Mouse (Mus musculus) left cerebral cortex, adult 11 months (tissue): ENCODE measurements around the gene Kdm2b.
A peak's percentile ranks its signal among the peaks of the same experiment; 100 is the strongest.

Experiments used
- DNase-seq: peaks from one replicate; pipeline ENCODE4 v3.0.0; 2022; ENCODE audit warnings: low spot score

Kdm2b gene

GRCm38 (mm10) chr5:122893270-122893669 lies 96.4 kb downstream of the Kdm2b start:
- DNase-seq = no peak

- DNase-seq = no peak
Observed at GRCm38 (mm10) chr5:122890396-122890795, 99.2 kb downstream of the Kdm2b start.

- no peak for DNase-seq
Observed at GRCm38 (mm10) chr5:122888612-122889214, 100.9 kb downstream of the Kdm2b start.

GRCm38 (mm10) chr5:122887926-122888611 lies 101.6 kb downstream of the Kdm2b start:
- DNase-seq = no peak

- DNase-seq = no peak
Observed at GRCm38 (mm10) chr5:122887033-122887432, 102.6 kb downstream of the Kdm2b start.

GRCm38 (mm10) chr5:122884594-122885348 lies 104.9 kb downstream of the Kdm2b start:
- no peak for DNase-seq

- DNase-seq = no peak
Observed at GRCm38 (mm10) chr5:122883652-122884235, 105.9 kb downstream of the Kdm2b start.

- DNase-seq = no peak
Observed at GRCm38 (mm10) chr5:122883237-122883636, 106.4 kb downstream of the Kdm2b start.

GRCm38 (mm10) chr5:122882256-122883050 lies 107.2 kb downstream of the Kdm2b start:
- no peak for DNase-seq

GRCm38 (mm10) chr5:122881313-122881712 lies 108.3 kb downstream of the Kdm2b start:
- DNase-seq = peak; percentile 52

GRCm38 (mm10) chr5:122880241-122880980 lies 109.2 kb downstream of the Kdm2b start:
- DNase-seq = no peak

GRCm38 (mm10) chr5:122876671-122877070 lies 113.0 kb downstream of the Kdm2b start:
- no peak for DNase-seq

GRCm38 (mm10) chr5:122874359-122874758 lies 115.3 kb downstream of the Kdm2b start:
- no peak for DNase-seq

- no peak for DNase-seq
Observed at GRCm38 (mm10) chr5:122873573-122873972, 116.0 kb downstream of the Kdm2b start.

GRCm38 (mm10) chr5:122872626-122873025 lies 117.0 kb downstream of the Kdm2b start:
- no peak for DNase-seq

GRCm38 (mm10) chr5:122863053-122863452 lies 126.6 kb downstream of the Kdm2b start:
- no peak for DNase-seq

- no peak for DNase-seq
Observed at GRCm38 (mm10) chr5:122855858-122856257, 133.8 kb downstream of the Kdm2b start.

- no peak for DNase-seq
Observed at GRCm38 (mm10) chr5:122852611-122853010, 137.0 kb downstream of the Kdm2b start.

- DNase-seq = peak; percentile 24
Observed at GRCm38 (mm10) chr5:122850319-122851002, 139.2 kb downstream of the Kdm2b start.

GRCm38 (mm10) chr5:122849521-122850318 lies 139.9 kb downstream of the Kdm2b start, which contains the start of gene Rnf34:
Gene Rnf34 (plus strand): TSS chr5:122850048.
- DNase-seq = peak; percentile 95
